Mouse (Mus musculus) gastrocnemius, adult 18-20 months (tissue): ENCODE data around the gene Igdcc4. TPM values are rescaled to one million over a fixed set of nuclear protein-coding genes. Genes with fewer than 3 reads are reported as not detected.

Experiments
- total RNA-seq, 2 experiments: library from RNA; stranded (reverse); gene quantifications; 2 replicates each; pipeline ENCODE4 v1.2.3; 2021

Igdcc4 gene
- total RNA-seq, 2 experiments from 2014 or later, result 28.7 to 29.4 TPM

Other genes with a start within 250 kb of the Igdcc4 start
- under 1 TPM in 1 of 2 experiments, not detected in 1; 0.05 TPM for gene Slc24a1, start 149.9 kb upstream of the Igdcc4 start, total RNA-seq
- 10 to 100 TPM; 14.3 to 14.6 TPM for gene Ints14, start 140.6 kb upstream of the Igdcc4 start, total RNA-seq
- gene Hacd3, start 79.8 kb upstream of the Igdcc4 start, total RNA-seq, result 10 to 100 TPM; 10.2 to 11.5 TPM
- 100 to 1,000 TPM in 1 of 2 experiments, 10 to 100 TPM in 1; 94.2 to 106 TPM for gene Dpp8, start 69.1 kb upstream of the Igdcc4 start, total RNA-seq
- under 1 TPM; 0.21 to 0.32 TPM for gene Igdcc3, start 39.7 kb downstream of the Igdcc4 start, total RNA-seq
- 1 to 10 TPM; 3.6 to 3.7 TPM for gene Parp16, start 93.9 kb downstream of the Igdcc4 start, total RNA-seq
- gene Cilp, start 163.7 kb downstream of the Igdcc4 start, total RNA-seq, result 10 to 100 TPM; 20.6 to 30.0 TPM
- gene Clpx, start 192.8 kb downstream of the Igdcc4 start, total RNA-seq, result 10 to 100 TPM; 61.6 to 63.1 TPM
- 10 to 100 TPM; 14.6 to 22.2 TPM for gene Pdcd7, start 244.6 kb downstream of the Igdcc4 start, total RNA-seq